Mouse (Mus musculus) embryonic fibroblast, embryonic 13.5 days (primary cell): ENCODE data around the gene Shank1. TPM values are rescaled to one million over a fixed set of nuclear protein-coding genes. Genes with fewer than 3 reads are reported as not detected.

Source experiments
- H3K27ac ChIP-seq: 2 replicates; pipeline ENCODE4 v1.5.1; 2012; ENCODE audit warnings: low read length, control low read depth, inconsistent platforms; ENCODE audit not compliant: insufficient read depth
- H3K4me1 ChIP-seq: 2 replicates; pipeline ENCODE4 v1.6.1; 2011; ENCODE audit warnings: low read length; ENCODE audit not compliant: control insufficient read depth, insufficient read depth
- H3K4me3 ChIP-seq: 2 replicates; pipeline ENCODE4 v1.5.1; 2011; ENCODE audit warnings: mild to moderate bottlenecking, control low read depth, low read length; ENCODE audit not compliant: insufficient read depth
- CTCF ChIP-seq: IDR thresholded peaks from 2 replicates; pipeline ENCODE4 v1.5.1; 2011; ENCODE audit warnings: mild to moderate bottlenecking, control low read depth, low read length, moderate library complexity, borderline replicate concordance; ENCODE audit not compliant: insufficient read depth
- POLR2A ChIP-seq: IDR thresholded peaks from 2 replicates; pipeline ENCODE4 v1.6.1; 2011; ENCODE audit warnings: low read depth, mild to moderate bottlenecking, control low read depth, low read length, moderate library complexity
- polyA plus RNA-seq: library from polyadenylated mRNA; stranded (reverse); fragments of >200 nt; gene quantifications from 2 replicates; pipeline ENCODE4 v1.2.4, GENCODE M21; 2011; ENCODE audit warnings: low read depth; ENCODE audit not compliant: missing spikeins, insufficient read length

Shank1 gene
- polyA plus RNA-seq, 1 experiment: 2.6 TPM

DNA sequence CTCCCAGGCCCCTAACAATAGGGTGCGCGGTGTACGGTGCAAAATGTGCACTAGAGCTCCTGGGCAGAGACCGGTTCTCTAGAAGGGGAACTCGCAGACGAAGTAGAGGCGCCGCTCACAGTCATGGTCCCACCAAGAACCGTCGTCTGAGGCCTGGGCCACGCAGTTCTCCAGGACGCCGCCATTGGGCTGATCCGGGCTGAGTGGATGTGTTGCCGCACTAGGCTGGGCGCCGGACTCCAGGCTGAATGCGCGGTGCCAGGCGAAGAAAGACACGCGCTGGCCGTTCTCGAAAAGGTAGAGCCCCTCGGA, 5.6 kb upstream of the Shank1 start:
- H3K4me3 ChIP-seq: peak overlapping the region; percentile 66
- H3K27ac ChIP-seq: peak overlapping the region; percentile 14; the same call in 1 of the 2 replicates
- TF ChIP-seq POLR2A (no peak), CTCF (no peak)
- no peaks in the 10 kb centered on the region for H3K4me1 ChIP-seq

DNA sequence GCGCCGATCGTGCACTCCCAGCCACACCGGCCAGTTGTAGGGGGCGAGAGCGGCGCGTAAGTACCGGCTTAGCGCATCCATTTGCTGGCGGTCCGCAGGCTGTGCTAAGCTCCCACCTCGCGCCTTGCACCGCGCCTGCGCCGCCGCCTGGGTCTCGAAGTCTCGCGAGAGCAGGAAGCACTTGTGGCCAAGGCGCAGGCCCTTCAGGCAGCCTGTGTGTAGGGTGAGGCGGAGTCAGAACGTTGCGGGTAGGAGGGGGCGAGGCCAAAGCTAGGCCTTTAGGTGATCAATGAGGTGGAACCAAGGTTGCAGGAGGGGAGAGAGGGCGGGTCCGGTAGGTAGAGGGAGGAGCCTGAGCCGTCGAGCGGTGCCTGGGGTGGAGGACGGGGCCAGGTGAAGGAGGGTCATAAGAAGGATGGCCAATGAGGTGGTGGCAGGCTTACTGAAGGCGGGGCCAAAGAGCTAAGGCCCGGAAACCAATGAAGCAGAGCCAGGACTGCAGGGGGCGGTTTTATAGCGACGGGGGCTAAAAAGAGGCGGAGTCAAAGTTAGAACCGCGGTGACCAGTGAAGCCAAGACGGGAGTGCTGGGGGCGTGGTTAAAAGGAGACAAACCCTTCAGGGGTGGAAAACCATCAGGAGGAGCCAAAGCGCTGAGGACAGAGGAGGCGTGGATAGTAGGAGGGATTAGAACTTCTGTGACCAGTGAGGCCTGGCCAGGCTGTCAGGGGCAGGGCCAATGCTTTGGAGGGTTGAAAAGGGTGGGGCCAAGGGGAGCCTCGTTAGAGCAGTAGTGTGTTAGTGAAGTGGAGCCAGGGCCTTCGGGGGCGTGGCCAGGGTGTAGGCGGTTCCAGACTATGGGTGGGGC, 5.0 kb upstream of the Shank1 start:
- Histone ChIP-seq H3K4me3 (peak overlapping the region; percentile 66), H3K27ac (peak overlapping the region; percentile 14; the same call in 1 of the 2 replicates), H3K4me1 (no peaks in the 10 kb centered on the region)
- TF ChIP-seq CTCF (no peak), POLR2A (peak; percentile 98)

DNA sequence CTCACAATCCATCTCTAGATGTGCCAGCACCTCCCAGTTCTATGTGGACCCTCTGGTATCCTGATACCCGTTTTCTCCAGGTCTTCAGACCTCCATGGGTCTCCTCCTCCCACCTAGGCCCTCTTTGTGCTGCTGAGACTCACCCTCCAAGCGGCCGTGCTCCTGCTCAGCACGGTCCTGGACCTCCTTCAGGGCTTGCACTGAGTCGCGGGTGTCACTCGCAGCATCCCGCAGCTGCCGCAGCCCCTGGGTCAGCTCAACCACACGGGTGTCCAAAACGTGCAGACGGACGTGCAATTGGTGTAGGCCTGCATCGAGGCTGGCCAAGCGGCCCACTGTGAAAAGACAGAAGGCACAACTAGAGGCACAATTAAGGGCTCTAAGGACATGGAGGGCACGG, 4.4 kb upstream of the Shank1 start:
- Histone ChIP-seq H3K4me3 (no peak overlapping the region), H3K27ac (no peak overlapping the region), H3K4me1 (no peaks in the 10 kb centered on the region; the same call in 1 of the 2 replicates)
- TF ChIP-seq POLR2A (no peak), CTCF (no peak)

DNA sequence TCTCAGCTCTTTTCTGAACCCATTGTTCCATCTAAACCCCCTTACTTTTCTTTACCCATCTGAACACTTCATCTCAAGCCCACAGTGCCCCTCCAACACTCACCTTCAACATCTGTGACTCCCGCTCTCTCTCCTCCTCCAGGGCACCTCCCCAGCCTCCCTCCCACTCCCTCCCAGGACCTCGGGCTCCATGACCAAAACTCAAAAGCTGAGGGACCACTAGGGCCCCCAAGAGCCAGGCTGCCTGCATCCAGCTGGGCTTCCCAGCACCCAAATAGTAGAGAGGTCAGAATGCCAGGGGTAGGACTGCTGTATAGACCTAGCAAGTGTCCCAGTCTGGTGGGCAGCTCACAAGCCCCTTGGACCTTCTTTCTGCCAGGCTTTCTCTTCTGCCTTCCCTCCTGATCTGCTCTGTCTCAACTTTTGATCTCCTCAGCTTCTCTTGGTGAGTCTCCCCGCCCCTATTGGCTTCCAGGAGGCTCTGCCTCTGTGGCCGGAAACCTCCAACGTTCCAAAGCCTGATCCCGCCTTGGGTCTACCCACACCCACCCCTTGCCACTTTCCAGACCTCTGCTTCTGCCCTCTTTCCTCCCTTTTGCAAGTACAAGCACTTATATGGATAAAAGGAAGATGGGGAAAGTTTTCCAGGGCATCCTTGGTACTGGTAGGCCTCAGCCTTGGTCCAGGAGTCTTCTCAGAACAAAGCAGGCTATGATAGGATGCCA, 3.4 kb upstream of the Shank1 start, which contains the start of gene Clec11a:
Clec11a (minus strand) TSS at position 387 of the 725 bp plus-strand sequence.
- H3K4me3 ChIP-seq: no peak within 1 kb of the TSS
- H3K4me1 ChIP-seq: no peaks in the 10 kb centered on the region; the same call in 1 of the 2 replicates
- TF ChIP-seq POLR2A (no peak; the same call in 1 of the 2 replicates), CTCF (no peak)
- H3K27ac ChIP-seq: peak within 1 kb of the TSS; percentile 42; the same call in 1 of the 2 replicates

DNA sequence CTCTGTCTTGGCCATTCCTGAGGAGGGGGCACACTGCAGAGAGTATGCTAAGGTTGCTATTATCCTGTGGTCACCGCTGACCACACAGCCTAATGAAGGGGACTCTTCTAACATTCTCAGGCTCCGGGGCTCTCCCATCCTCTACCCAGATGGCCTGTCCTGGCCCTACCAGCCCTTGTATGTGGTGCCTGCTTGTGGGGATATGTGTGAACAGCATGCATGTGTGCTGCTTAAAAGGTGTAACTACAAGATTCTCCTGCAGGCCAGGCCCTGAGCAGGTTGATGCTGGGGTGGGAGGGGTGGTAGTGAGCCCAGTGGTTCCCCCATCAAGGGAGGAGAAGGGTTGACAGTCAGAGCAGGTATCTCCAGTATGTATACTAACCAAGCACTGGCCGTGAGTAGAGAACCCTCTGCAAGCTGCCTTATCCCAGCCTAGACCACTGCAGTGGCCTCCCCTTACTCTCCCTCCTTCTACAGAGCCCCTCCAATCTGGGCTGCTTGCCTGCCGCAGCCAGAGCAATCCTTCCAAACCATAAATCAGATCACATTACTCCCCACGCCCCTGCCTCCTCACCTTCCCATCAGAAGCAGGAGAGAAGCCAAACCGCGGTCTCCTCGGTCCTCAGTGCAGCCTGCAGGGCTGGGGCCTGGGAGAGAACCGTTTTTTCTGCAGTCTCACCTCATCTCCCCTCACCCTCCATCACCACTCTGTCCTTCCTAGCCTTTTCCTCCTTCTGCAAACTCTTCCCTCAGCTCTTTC, 2.6 kb upstream of the Shank1 start:
- Histone ChIP-seq H3K27ac (peak overlapping the region; percentile 1; the same call in 1 of the 2 replicates), H3K4me1 (no peaks in the 10 kb centered on the region; the same call in 1 of the 2 replicates), H3K4me3 (no peak overlapping the region)
- TF ChIP-seq CTCF (no peak), POLR2A (no peak)

DNA sequence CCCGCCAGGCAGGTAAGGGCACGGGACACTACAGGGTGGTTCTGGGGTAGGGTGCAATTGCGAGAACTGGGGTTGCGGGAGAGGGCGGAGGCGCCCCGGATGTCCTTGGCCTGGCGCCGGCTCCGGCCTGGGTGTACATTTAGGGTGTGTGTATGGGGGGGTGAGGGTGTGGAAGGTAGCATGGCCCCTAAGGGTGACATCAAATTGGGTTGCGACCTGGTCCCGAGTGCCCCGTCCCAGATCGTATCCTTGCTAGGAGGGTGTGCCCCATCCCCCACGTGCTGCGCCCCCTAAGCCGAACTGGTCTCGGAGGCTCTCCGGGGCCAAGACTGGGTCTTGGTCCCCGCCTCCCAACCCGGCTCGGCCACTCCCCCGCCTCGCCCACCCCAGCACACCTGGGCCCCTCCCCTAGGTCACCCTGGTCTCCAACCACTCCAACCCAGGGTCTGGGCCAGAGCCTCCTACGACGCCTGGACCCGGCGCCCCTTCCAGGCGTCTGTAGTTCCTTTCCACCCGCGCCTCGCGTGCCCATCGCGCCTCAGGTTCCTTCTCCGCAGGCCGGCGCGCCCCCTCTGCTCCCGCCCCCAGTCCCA, 328 bp downstream of the Shank1 start:
- Histone ChIP-seq H3K4me1 (no peaks in the 10 kb centered on the region; the same call in 1 of the 2 replicates), H3K27ac (no peak overlapping the region), H3K4me3 (0 out of 2 replicates have a peak overlapping the region, but pooled peaks have one; percentile 6)
- no peak for TF ChIP-seq POLR2A
- TF ChIP-seq CTCF: no peak

DNA sequence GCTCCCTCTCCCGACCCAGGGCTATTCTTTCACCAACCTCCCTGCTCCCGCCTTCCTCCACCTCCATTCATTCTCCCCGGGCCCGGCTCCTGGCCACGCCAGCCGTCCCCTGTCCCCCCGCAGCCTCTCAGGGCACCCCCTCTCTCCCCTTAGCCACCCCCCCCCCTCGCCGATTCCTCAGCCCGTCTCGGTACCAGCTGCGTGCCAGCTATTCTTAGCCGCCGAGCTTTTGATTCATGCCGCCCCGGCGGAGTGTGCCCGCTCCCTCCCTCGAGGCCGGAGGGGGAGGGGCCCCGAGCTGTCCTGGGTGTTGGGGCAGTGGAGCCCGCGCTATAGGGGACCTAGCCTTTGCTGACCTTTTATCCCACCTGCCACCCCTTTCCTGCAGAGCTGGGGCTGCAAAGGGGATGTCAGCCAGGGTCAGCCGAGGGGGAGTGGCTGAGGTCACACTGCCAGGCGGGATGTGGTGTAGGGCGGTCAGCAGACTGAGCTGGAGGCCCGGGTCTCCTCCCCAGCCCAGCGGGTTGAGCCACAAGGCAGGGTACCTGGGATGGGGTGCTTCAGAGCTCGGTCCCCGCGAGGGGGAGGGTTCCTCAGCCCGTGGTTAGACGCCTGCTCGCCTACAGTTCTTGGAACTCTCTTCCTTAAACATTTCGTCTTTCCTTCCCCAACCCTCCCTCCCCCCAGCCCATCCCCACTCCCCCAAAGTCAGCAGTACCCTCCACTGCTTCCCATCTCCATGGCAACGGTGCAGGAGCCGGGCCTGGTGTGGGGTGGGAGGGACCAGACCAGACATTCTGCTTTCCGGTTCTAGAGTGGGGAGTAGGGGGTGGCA, 1.0 kb downstream of the Shank1 start:
- Histone ChIP-seq H3K4me1 (no peaks in the 10 kb centered on the region; the same call in 1 of the 2 replicates), H3K4me3 (no peak overlapping the region), H3K27ac (no peak overlapping the region)
- TF ChIP-seq POLR2A (no peak), CTCF (no peak)

DNA sequence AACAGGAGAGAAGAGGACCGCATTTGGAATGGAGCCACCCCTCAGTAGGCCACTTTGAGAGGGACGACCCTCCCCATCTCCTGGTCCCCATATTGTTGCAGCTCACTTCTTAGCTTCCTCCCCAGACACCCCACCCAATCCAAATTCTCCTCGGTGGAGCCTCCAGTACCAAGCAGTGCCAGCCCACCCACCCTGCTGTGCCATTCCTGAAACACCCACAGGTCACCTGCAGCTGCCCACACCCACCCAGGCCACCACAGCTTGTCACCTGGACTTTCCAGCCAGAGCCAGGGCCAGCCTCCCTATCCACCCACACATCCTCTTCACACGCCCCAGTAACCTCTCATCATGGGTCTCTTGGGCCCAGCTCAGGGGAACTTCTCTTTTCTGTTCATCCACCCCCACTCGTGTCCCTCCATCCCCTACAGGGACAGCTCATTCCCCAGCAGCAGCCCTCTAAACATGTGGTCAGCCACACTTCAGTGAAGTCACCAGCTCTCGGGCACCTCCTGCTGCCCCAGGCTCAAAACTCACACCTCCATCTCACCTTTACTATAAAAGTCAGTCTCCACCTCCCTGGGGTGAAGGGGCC, 1.8 kb downstream of the Shank1 start:
- Histone ChIP-seq H3K27ac (no peak overlapping the region), H3K4me1 (no peaks in the 10 kb centered on the region; the same call in 1 of the 2 replicates), H3K4me3 (no peak overlapping the region)
- no peak for TF ChIP-seq CTCF
- TF ChIP-seq POLR2A: no peak
